Mouse (Mus musculus) cerebellum, adult 2 months (tissue): Measurements from ENCODE around the gene Tcf15.

Source experiments
- CTCF ChIP-seq: fragments of 200-500 bp; IDR thresholded peaks from 2 replicates; pipeline ENCODE4 v1.5.1; 2011; ENCODE audit warnings: low read depth, mild to moderate bottlenecking, control low read depth, low read length, moderate library complexity, borderline replicate concordance; ENCODE audit not compliant: insufficient read depth
- POLR2A ChIP-seq: fragments of 200-500 bp; IDR thresholded peaks from 2 replicates; pipeline ENCODE4 v1.6.1; 2011; ENCODE audit warnings: low read length, control low read depth, borderline replicate concordance; ENCODE audit not compliant: insufficient read depth

DNA sequence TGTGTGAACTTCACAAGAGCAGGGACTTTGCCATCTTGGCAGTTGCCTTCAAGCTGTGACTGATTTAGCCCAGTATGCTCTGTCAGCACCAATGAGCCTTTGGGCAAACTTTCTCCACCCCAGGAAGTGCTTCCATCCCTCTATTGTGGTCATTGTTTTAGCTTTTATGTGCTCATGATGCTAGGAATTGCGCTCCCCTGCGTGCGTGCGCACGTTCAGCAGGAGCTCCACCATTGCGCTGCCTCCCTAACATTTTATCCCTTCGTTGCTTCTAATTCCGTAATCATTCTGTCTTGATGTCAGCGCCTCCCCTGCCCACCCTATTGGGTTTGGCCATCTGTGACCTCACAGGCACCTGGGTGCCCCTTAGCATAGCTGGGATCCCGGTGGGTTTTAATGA is 36.8 kb upstream of the Tcf15 start:
- no peak for TF ChIP-seq POLR2A
- TF ChIP-seq CTCF: no peak
